Mouse (Mus musculus): ENCODE measurements around the gene Tada2b.

- TF ChIP-seq CTCF (IDR thresholded peaks at IDR 0.05; ENCODE audit: low read depth), result peak; percentile 56
- TF ChIP-seq EP300 (optimal IDR thresholded peaks at IDR 0.05), result no peak
Observed at GRCm38 (mm10) chr5:36481114-36481513, 3.0 kb downstream of the Tada2b start.
